Mouse (Mus musculus): ENCODE results near the gene Vldlr. TPM values are rescaled to one million over a fixed set of nuclear protein-coding genes. Genes with fewer than 3 reads are reported as not detected.

Gene Vldlr
- polyA plus RNA-seq, 1 experiment from 2014 or later: 14.2 TPM

DNA sequence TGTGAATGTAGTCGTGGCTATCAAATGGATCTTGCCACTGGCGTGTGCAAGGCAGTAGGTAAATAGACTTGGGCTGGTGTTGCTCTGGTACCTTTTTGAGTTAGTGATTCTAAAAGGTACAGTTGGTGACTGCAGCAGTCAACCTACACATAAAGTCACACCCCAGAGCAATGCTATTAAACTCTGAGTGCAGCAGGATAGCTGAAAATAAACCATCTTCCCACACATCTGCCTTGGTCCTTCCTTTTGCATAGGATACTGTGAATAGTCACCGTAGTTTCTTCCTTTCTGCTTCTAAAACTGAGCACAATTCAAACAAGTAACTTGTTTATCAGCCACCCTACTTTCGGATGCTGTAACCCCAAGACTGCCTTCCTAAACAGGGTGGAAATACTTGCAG, 23.6 kb downstream of the Vldlr start:
- Histone ChIP-seq H3K27me3 (no peaks in the 10 kb centered on the region), H3K9ac (no peak overlapping the region), H3K9me3 (no peaks in the 10 kb centered on the region), H3K4me2 (no peak overlapping the region), H3K27ac (no peak overlapping the region), H3K36me3 (peaks cover 76% of the 10 kb centered on the region), H3K4me3 (no peak overlapping the region), H3K4me1 (no peaks in the 10 kb centered on the region)
- ATAC-seq (ENCODE audit: insufficient number of reproducible peaks, insufficient read depth, low FRiP score, low TSS enrichment, low read depth): no peak
- whole genome bisulfite sequencing: 96% methylated on average over 4 of the region's 4 CpGs

GRCm38 (mm10) chr19:27243527-27243926, 27.2 kb downstream of the Vldlr start:
- Histone ChIP-seq H3K4me1 (no peaks in the 10 kb centered on the region), H3K4me3 (no peak overlapping the region), H3K9me3 (no peaks in the 10 kb centered on the region), H3K27ac (no peak overlapping the region), H3K9ac (no peak overlapping the region), H3K27me3 (no peaks in the 10 kb centered on the region), H3K36me3 (peaks cover 89% of the 10 kb centered on the region), H3K4me2 (no peak overlapping the region)
- no peak for ATAC-seq (ENCODE audit: insufficient number of reproducible peaks, insufficient read depth, low FRiP score, low TSS enrichment, low read depth)
- 93% methylated on average over 4 of the region's 4 CpGs for WGBS

DNA sequence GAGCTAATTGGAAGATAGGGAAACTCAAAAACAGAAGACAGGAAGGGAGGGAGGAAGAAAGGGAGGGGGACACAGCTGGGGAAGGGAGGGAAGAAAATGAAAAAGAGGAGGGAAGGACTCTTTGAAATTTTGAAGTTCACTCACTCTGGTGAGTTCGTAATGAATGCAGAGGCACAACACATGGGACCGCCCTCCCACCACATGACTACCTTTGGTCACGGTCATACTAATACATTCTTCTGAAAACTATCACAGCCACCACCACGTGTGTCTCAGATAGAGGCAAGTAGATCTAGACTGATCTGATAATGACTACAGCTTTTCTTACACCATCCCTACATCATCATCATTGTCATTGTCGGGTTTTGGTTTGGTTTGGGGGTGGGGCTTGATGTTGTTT, 38.5 kb downstream of the Vldlr start:
- H3K4me2 ChIP-seq: no peak overlapping the region
- peaks cover 4% of the 10 kb centered on the region for H3K4me1 ChIP-seq
- H3K36me3 ChIP-seq: peaks cover 7% of the 10 kb centered on the region; the same call in 1 of the 2 replicates
- H3K9ac ChIP-seq: no peak overlapping the region
- 87% methylated on average over 5 of the region's 5 CpGs for WGBS
- no peak overlapping the region for H3K4me3 ChIP-seq
- no peaks in the 10 kb centered on the region for H3K9me3 ChIP-seq
- H3K27me3 ChIP-seq: no peaks in the 10 kb centered on the region
- no peak overlapping the region for H3K27ac ChIP-seq
- ATAC-seq (ENCODE audit: insufficient number of reproducible peaks, insufficient read depth, low FRiP score, low TSS enrichment, low read depth): no peak

DNA sequence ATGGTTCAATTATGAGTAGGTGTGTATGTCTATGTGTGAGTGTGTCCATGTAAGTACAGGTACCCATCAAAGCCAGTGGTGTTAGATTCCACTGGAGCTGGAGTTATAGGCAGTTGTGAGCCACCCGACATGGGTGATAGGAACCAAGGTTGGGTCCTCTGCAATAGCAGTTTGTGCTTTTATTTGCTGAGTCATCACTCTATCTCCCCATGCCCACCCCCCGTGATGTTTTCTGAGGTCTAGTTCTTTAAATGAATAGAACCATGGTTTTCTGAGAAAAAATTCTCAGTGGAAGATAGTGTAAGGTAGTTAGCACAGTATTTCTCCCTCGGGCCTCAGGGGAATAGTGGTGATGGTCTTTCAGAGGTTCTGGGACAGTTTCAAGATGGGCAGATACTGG, 39.4 kb downstream of the Vldlr start:
- Histone ChIP-seq H3K4me1 (peaks cover 11% of the 10 kb centered on the region), H3K9me3 (no peaks in the 10 kb centered on the region), H3K27me3 (no peaks in the 10 kb centered on the region), H3K27ac (no peak overlapping the region), H3K4me3 (no peak overlapping the region), H3K36me3 (no peaks in the 10 kb centered on the region), H3K4me2 (no peak overlapping the region), H3K9ac (no peak overlapping the region)
- 85% methylated on average over 3 of the region's 3 CpGs for WGBS
- no peak for ATAC-seq (ENCODE audit: insufficient number of reproducible peaks, insufficient read depth, low FRiP score, low TSS enrichment, low read depth)

GRCm38 (mm10) chr19:27260102-27260501, 43.8 kb downstream of the Vldlr start:
- peaks cover 14% of the 10 kb centered on the region for H3K4me1 ChIP-seq
- H3K9ac ChIP-seq: no peak overlapping the region
- no peak overlapping the region for H3K4me3 ChIP-seq
- H3K27me3 ChIP-seq: no peaks in the 10 kb centered on the region
- no peak for ATAC-seq (ENCODE audit: insufficient number of reproducible peaks, insufficient read depth, low FRiP score, low TSS enrichment, low read depth)
- H3K36me3 ChIP-seq: no peaks in the 10 kb centered on the region
- whole genome bisulfite sequencing: 28% methylated on average over 4 of the region's 4 CpGs
- H3K27ac ChIP-seq: peak overlapping the region; percentile 3; the same call in 1 of the 2 replicates
- H3K9me3 ChIP-seq: no peaks in the 10 kb centered on the region
- no peak overlapping the region for H3K4me2 ChIP-seq

DNA sequence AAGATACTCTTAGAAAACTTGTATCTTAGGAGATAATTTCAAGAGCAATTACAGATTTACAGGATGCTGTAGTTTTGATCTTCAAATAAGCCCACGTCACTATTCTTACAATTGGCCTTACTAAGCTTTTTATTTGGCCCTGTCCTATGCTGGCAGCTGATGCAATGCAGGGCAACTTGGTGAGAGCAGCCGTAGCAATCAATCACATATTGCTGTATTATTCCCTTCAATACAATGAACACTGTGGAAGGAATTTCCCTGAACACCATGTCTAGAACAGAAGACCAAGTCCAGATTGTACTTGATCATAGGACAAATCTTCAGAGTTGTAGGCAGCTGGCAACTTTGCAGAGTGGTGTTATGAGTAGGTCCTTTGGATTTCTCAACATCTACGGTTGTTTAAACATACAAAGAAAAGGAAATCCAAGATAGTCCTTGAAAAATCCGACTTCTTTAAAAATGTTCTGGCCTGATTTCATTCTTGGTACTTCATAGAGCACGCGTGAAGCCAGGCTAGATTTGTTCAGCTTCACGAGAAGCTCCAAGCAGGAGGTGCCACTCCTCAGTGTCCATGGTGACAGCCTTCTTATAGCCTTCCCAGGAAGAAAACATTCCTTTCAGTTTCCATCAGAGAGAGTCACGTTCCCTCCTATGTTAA, 44.5 kb downstream of the Vldlr start:
- ATAC-seq (ENCODE audit: insufficient number of reproducible peaks, insufficient read depth, low FRiP score, low TSS enrichment, low read depth): no peak
- peak overlapping the region; percentile 3; the same call in 1 of the 2 replicates for H3K27ac ChIP-seq
- H3K36me3 ChIP-seq: no peaks in the 10 kb centered on the region
- no peak overlapping the region for H3K9ac ChIP-seq
- no peaks in the 10 kb centered on the region for H3K9me3 ChIP-seq
- WGBS: 74% methylated on average over 8 of the region's 8 CpGs
- no peak overlapping the region for H3K4me2 ChIP-seq
- H3K4me3 ChIP-seq: no peak overlapping the region
- H3K4me1 ChIP-seq: peaks cover 14% of the 10 kb centered on the region
- H3K27me3 ChIP-seq: no peaks in the 10 kb centered on the region

- no peak overlapping the region for H3K27ac ChIP-seq
- no peak overlapping the region for H3K4me2 ChIP-seq
- H3K4me1 ChIP-seq: peaks cover 14% of the 10 kb centered on the region
- H3K9me3 ChIP-seq: no peaks in the 10 kb centered on the region
- no peak overlapping the region for H3K4me3 ChIP-seq
- ATAC-seq (ENCODE audit: insufficient number of reproducible peaks, insufficient read depth, low FRiP score, low TSS enrichment, low read depth): no peak
- no peak overlapping the region for H3K9ac ChIP-seq
- no peaks in the 10 kb centered on the region for H3K36me3 ChIP-seq
- WGBS: 62% methylated on average over 3 of the region's 3 CpGs
- H3K27me3 ChIP-seq: no peaks in the 10 kb centered on the region
Observed at GRCm38 (mm10) chr19:27262141-27262540, 45.9 kb downstream of the Vldlr start.

- no peak for ATAC-seq (ENCODE audit: insufficient number of reproducible peaks, insufficient read depth, low FRiP score, low TSS enrichment, low read depth)
- Histone ChIP-seq H3K27ac (no peak overlapping the region), H3K9ac (no peak overlapping the region), H3K4me1 (no peaks in the 10 kb centered on the region), H3K36me3 (no peaks in the 10 kb centered on the region), H3K9me3 (no peaks in the 10 kb centered on the region), H3K27me3 (no peaks in the 10 kb centered on the region), H3K4me2 (no peak overlapping the region), H3K4me3 (no peak overlapping the region)
- 78% methylated on average over 2 of the region's 2 CpGs for WGBS
Observed at GRCm38 (mm10) chr19:27273385-27273784, 57.1 kb downstream of the Vldlr start.

- no peaks in the 10 kb centered on the region for H3K36me3 ChIP-seq
- no peak for ATAC-seq (ENCODE audit: insufficient number of reproducible peaks, insufficient read depth, low FRiP score, low TSS enrichment, low read depth)
- no peaks in the 10 kb centered on the region for H3K9me3 ChIP-seq
- no peaks in the 10 kb centered on the region for H3K4me1 ChIP-seq
- no peaks in the 10 kb centered on the region for H3K27me3 ChIP-seq
- no peak overlapping the region for H3K4me2 ChIP-seq
- H3K27ac ChIP-seq: no peak overlapping the region
- no peak overlapping the region for H3K9ac ChIP-seq
- H3K4me3 ChIP-seq: no peak overlapping the region
- 91% methylated on average over 1 of the region's 1 CpGs for WGBS
Observed at GRCm38 (mm10) chr19:27274382-27274781, 58.1 kb downstream of the Vldlr start.

DNA sequence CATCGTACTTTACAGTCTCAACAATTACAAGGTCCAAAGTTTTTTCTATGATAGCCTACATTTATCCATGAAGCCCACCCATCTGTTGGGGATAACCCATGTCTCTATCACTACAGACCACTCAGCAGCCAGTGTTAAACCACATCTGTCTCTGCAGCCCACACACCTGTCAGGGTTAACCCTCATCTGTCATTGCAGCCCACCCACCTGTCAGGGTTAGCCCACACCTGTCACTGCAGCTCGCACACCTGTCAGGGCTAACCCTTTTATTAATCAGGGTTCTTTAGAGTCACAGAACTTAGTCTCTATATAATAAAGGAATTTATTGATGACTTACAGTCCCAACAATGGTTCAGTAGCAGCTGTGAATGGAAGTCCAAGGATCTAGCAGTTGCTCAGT, 62.9 kb downstream of the Vldlr start:
- Histone ChIP-seq H3K4me3 (no peak overlapping the region), H3K27ac (no peak overlapping the region), H3K36me3 (no peaks in the 10 kb centered on the region), H3K4me2 (no peak overlapping the region), H3K9me3 (no peaks in the 10 kb centered on the region), H3K9ac (no peak overlapping the region), H3K27me3 (no peaks in the 10 kb centered on the region), H3K4me1 (no peaks in the 10 kb centered on the region)
- ATAC-seq (ENCODE audit: insufficient number of reproducible peaks, insufficient read depth, low FRiP score, low TSS enrichment, low read depth): no peak
- WGBS: 86% methylated on average over 2 of the region's 2 CpGs
